Mouse (Mus musculus): ENCODE measurements around the gene Mcpt8. TPM values are rescaled to one million over a fixed set of nuclear protein-coding genes. Genes with fewer than 3 reads are reported as not detected.
"Not testable (repeated sequence)": the region's sequence is repeated elsewhere in the genome, so short reads cannot be mapped to it uniquely, and the experiment has no call there.

Gene Mcpt8
- polyA plus RNA-seq, 1 experiment from 2014 or later: not detected

DNA sequence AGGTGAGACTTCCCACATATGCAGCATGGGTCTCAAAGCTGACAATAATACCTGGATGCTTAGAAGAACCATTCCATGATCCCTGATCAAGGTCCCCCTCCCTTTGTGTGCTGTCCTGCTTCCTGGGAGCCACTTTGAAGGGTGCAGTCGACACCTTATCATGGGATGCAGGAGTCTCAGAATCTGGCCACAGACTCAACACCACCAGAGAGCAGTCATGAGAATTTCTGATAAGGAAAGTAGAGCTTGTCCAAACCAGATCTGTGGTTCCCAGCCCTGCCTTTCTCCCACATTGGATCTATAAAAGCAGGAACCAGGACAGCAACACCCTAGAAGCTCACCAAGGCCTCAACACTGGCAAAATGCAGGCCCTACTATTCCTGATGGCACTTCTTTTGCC is 43.3 kb downstream of the Mcpt8 start, which contains the start of gene Mcpt2:
TSS of gene Mcpt2 (plus strand) at position 250 of the 400 bp plus-strand sequence.
- H3K36me3 ChIP-seq (ENCODE audit: control insufficient read depth, insufficient read depth, low read length); H3K27me3 ChIP-seq (ENCODE audit: control insufficient read depth, insufficient read depth, low read length); ATAC-seq (ENCODE audit: low FRiP score); H3K9ac ChIP-seq (ENCODE audit: low read length); H3K27ac ChIP-seq (ENCODE audit: low read depth, low read length); H3K4me3 ChIP-seq (ENCODE audit: low read depth, low read length); DNase-seq (ENCODE audit: low spot score, missing footprints); H3K4me1 ChIP-seq (ENCODE audit: control insufficient read depth, insufficient read depth, low read length); H3K9me3 ChIP-seq (ENCODE audit: control insufficient read depth, low read length); H3K4me2 ChIP-seq: not testable (repeated sequence)
- WGBS: 73% methylated on average over 1 of the region's 1 CpGs

DNA sequence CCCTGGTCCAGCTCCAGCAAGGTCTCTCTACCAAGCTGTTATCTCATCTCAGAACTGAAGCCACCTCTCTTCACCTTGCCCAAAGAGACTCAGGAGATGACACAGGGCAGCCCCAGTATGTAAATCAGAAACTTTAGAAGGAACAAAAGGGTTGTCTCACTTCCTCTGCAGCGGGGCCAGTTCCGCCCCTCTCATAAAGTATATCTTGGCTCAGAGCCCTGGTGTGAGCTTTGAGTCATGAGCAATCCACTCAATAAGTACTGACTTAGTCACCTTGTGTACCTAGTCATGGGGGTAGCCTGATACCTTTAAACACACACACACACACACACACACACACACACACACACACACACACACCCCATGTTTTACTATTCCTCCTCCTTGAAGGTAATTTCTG is 50.6 kb downstream of the Mcpt8 start:
- DNase-seq (ENCODE audit: low spot score, missing footprints) (no peak), ATAC-seq (ENCODE audit: low FRiP score) (no peak)
- Histone ChIP-seq H3K4me1 (ENCODE audit: control insufficient read depth, insufficient read depth, low read length) (no peaks in the 10 kb centered on the region), H3K4me3 (ENCODE audit: low read depth, low read length) (no peak overlapping the region), H3K27ac (ENCODE audit: low read depth, low read length) (no peak overlapping the region), H3K27me3 (ENCODE audit: control insufficient read depth, insufficient read depth, low read length) (no peaks in the 10 kb centered on the region), H3K36me3 (ENCODE audit: control insufficient read depth, insufficient read depth, low read length) (no peaks in the 10 kb centered on the region), H3K9me3 (ENCODE audit: control insufficient read depth, low read length) (no peaks in the 10 kb centered on the region), H3K9ac (ENCODE audit: low read length) (no peak overlapping the region), H3K4me2 (no peak overlapping the region)
- 93% methylated on average over 2 of the region's 2 CpGs for WGBS

Small RNA genes lying within 50 kb of the gene (microRNA-seq; reads per million reads assigned to microRNA genes)
- gene Mir6949: not detected

Other genes with a start within 250 kb of the Mcpt8 start
- 10.7 and 12.0 TPM in 2 replicates for gene Nynrin, start 231.3 kb downstream of the Mcpt8 start, polyA plus RNA-seq (2014; fragmentation: Nextera tagmentation; extraction: Ambion mirVana)
- 0.03 and 0.23 TPM in 2 replicates for gene Cbln3, start 200.9 kb downstream of the Mcpt8 start, polyA plus RNA-seq (2014; fragmentation: Nextera tagmentation; extraction: Ambion mirVana)
- gene Khnyn, start 200.3 kb downstream of the Mcpt8 start, polyA plus RNA-seq (2014; fragmentation: Nextera tagmentation; extraction: Ambion mirVana): 8.5 and 8.7 TPM in 2 replicates
- 25.0 and 27.8 TPM in 2 replicates for gene Sdr39u1, start 185.0 kb downstream of the Mcpt8 start, polyA plus RNA-seq (2014; fragmentation: Nextera tagmentation; extraction: Ambion mirVana)
- gene Cma1, start 140.6 kb downstream of the Mcpt8 start, polyA plus RNA-seq (2014; fragmentation: Nextera tagmentation; extraction: Ambion mirVana): not detected in 2 replicates
- gene Cma2, start 134.3 kb downstream of the Mcpt8 start, polyA plus RNA-seq (2014; fragmentation: Nextera tagmentation; extraction: Ambion mirVana): not detected in 2 replicates
- gene Mcpt1, start 67.3 kb downstream of the Mcpt8 start, polyA plus RNA-seq (2014; fragmentation: Nextera tagmentation; extraction: Ambion mirVana): not detected in 2 replicates
- gene Mcpt9, start 54.8 kb downstream of the Mcpt8 start, polyA plus RNA-seq (2014; fragmentation: Nextera tagmentation; extraction: Ambion mirVana): not detected in 2 replicates
- gene Mcpt2, start 43.2 kb downstream of the Mcpt8 start, polyA plus RNA-seq (2014; fragmentation: Nextera tagmentation; extraction: Ambion mirVana): not detected in 2 replicates
- gene Mcpt4, start 23.0 kb downstream of the Mcpt8 start, polyA plus RNA-seq (2014; fragmentation: Nextera tagmentation; extraction: Ambion mirVana): not detected in 2 replicates
- gene Ctsg, start 17.3 kb upstream of the Mcpt8 start, polyA plus RNA-seq (2014; fragmentation: Nextera tagmentation; extraction: Ambion mirVana): not detected in 2 replicates
- gene Gzme, start 35.4 kb upstream of the Mcpt8 start, polyA plus RNA-seq (2014; fragmentation: Nextera tagmentation; extraction: Ambion mirVana): not detected in 2 replicates
- gene Gzmd, start 47.3 kb upstream of the Mcpt8 start, polyA plus RNA-seq (2014; fragmentation: Nextera tagmentation; extraction: Ambion mirVana): not detected in 2 replicates
- gene Gzmg, start 74.3 kb upstream of the Mcpt8 start, polyA plus RNA-seq (2014; fragmentation: Nextera tagmentation; extraction: Ambion mirVana): not detected in 2 replicates
- gene Gzmn, start 89.3 kb upstream of the Mcpt8 start, polyA plus RNA-seq (2014; fragmentation: Nextera tagmentation; extraction: Ambion mirVana): not detected in 2 replicates
- not detected in 2 replicates for gene Gzmf, start 126.1 kb upstream of the Mcpt8 start, polyA plus RNA-seq (2014; fragmentation: Nextera tagmentation; extraction: Ambion mirVana)
- not detected in 2 replicates for gene Gzmc, start 149.4 kb upstream of the Mcpt8 start, polyA plus RNA-seq (2014; fragmentation: Nextera tagmentation; extraction: Ambion mirVana)
- not detected in 2 replicates for gene Gzmb, start 177.0 kb upstream of the Mcpt8 start, polyA plus RNA-seq (2014; fragmentation: Nextera tagmentation; extraction: Ambion mirVana)

Data from midbrain, embryonic 11.5 days (tissue).